Mouse (Mus musculus): Measurements from ENCODE around the gene Prpf38b. TPM values are rescaled to one million over a fixed set of nuclear protein-coding genes. Genes with fewer than 3 reads are reported as not detected.

Gene Prpf38b
- polyA plus RNA-seq, 1 experiment from 2014 or later = 42.5 TPM

GRCm38 (mm10) chr3:108939573-108939972 is 28.0 kb upstream of the Prpf38b start, which contains the start of gene Henmt1:
Gene Henmt1, plus strand, starts transcription at chr3:108939873.
- Histone ChIP-seq H3K27me3 (replicated peaks; ENCODE audit: insufficient read depth, low read length) (no peaks in the 10 kb centered on the region), H3K4me3 (ENCODE audit: low read depth, low read length) (no peak within 1 kb of the TSS), H3K4me1 (ENCODE audit: insufficient read depth, low read depth, low read length) (no peaks in the 10 kb centered on the region), H3K9me3 (ENCODE audit: low read length) (no peaks in the 10 kb centered on the region), H3K27ac (ENCODE audit: low read length) (no peak within 1 kb of the TSS), H3K9ac (replicated peaks; ENCODE audit: low read depth) (no peak within 1 kb of the TSS), H3K4me2 (replicated peaks; ENCODE audit: low read depth, low read length) (peak within 1 kb of the TSS; percentile 48), H3K36me3 (ENCODE audit: insufficient read depth, low read length) (no peaks in the 10 kb centered on the region)
- 78% methylated on average over 5 of the region's 5 CpGs for WGBS
- DNase-seq (ENCODE audit: low spot score) (no peak), ATAC-seq (no peak)
- TF ChIP-seq CTCF (IDR thresholded peaks at IDR 0.05) = no peak
- TF ChIP-seq EP300 (IDR thresholded peaks at IDR 0.05) = no peak

GRCm38 (mm10) chr3:108938691-108939090 is 27.2 kb upstream of the Prpf38b start:
- 90% methylated on average over 5 of the region's 5 CpGs for WGBS
- ATAC-seq (no peak), DNase-seq (ENCODE audit: low spot score) (no peak)
- no peaks in the 10 kb centered on the region for H3K9me3 ChIP-seq (ENCODE audit: low read length)
- no peak overlapping the region for H3K9ac ChIP-seq (replicated peaks; ENCODE audit: low read depth)
- H3K27me3 ChIP-seq (replicated peaks; ENCODE audit: insufficient read depth, low read length) = no peaks in the 10 kb centered on the region
- H3K27ac ChIP-seq (ENCODE audit: low read length) = no peak overlapping the region
- TF ChIP-seq CTCF (IDR thresholded peaks at IDR 0.05) = no peak
- TF ChIP-seq EP300 (IDR thresholded peaks at IDR 0.05) = no peak
- no peaks in the 10 kb centered on the region for H3K36me3 ChIP-seq (ENCODE audit: insufficient read depth, low read length)
- no peak overlapping the region for H3K4me3 ChIP-seq (ENCODE audit: low read depth, low read length)
- H3K4me2 ChIP-seq (replicated peaks; ENCODE audit: low read depth, low read length) = no peak overlapping the region
- no peaks in the 10 kb centered on the region for H3K4me1 ChIP-seq (ENCODE audit: insufficient read depth, low read depth, low read length)

- Histone ChIP-seq H3K9ac (replicated peaks; ENCODE audit: low read depth) (no peak overlapping the region), H3K27me3 (replicated peaks; ENCODE audit: insufficient read depth, low read length) (no peaks in the 10 kb centered on the region), H3K36me3 (ENCODE audit: insufficient read depth, low read length) (no peaks in the 10 kb centered on the region), H3K27ac (ENCODE audit: low read length) (no peak overlapping the region), H3K4me1 (ENCODE audit: insufficient read depth, low read depth, low read length) (no peaks in the 10 kb centered on the region), H3K4me2 (replicated peaks; ENCODE audit: low read depth, low read length) (no peak overlapping the region), H3K9me3 (ENCODE audit: low read length) (no peaks in the 10 kb centered on the region), H3K4me3 (ENCODE audit: low read depth, low read length) (no peak overlapping the region)
- DNase-seq (ENCODE audit: low spot score) (no peak), ATAC-seq (no peak)
- TF ChIP-seq CTCF (IDR thresholded peaks at IDR 0.05) (no peak), EP300 (IDR thresholded peaks at IDR 0.05) (no peak)
- 88% methylated on average over 6 of the region's 6 CpGs for WGBS
Observed at GRCm38 (mm10) chr3:108933557-108933956, 22.0 kb upstream of the Prpf38b start.

GRCm38 (mm10) chr3:108926308-108926707 is 14.8 kb upstream of the Prpf38b start:
- DNase-seq (ENCODE audit: low spot score) (no peak), ATAC-seq (no peak)
- 71% methylated on average over 1 of the region's 1 CpGs for WGBS
- Histone ChIP-seq H3K9me3 (ENCODE audit: low read length) (no peaks in the 10 kb centered on the region), H3K4me2 (replicated peaks; ENCODE audit: low read depth, low read length) (no peak overlapping the region), H3K9ac (replicated peaks; ENCODE audit: low read depth) (no peak overlapping the region), H3K4me3 (ENCODE audit: low read depth, low read length) (no peak overlapping the region), H3K4me1 (ENCODE audit: insufficient read depth, low read depth, low read length) (no peaks in the 10 kb centered on the region), H3K27me3 (replicated peaks; ENCODE audit: insufficient read depth, low read length) (no peaks in the 10 kb centered on the region), H3K27ac (ENCODE audit: low read length) (no peak overlapping the region), H3K36me3 (ENCODE audit: insufficient read depth, low read length) (no peaks in the 10 kb centered on the region)
- TF ChIP-seq EP300 (IDR thresholded peaks at IDR 0.05) = no peak
- no peak for TF ChIP-seq CTCF (IDR thresholded peaks at IDR 0.05)

GRCm38 (mm10) chr3:108925677-108926076 is 14.2 kb upstream of the Prpf38b start:
- Histone ChIP-seq H3K27me3 (replicated peaks; ENCODE audit: insufficient read depth, low read length) (no peaks in the 10 kb centered on the region), H3K9ac (replicated peaks; ENCODE audit: low read depth) (no peak overlapping the region), H3K4me3 (ENCODE audit: low read depth, low read length) (no peak overlapping the region), H3K27ac (ENCODE audit: low read length) (no peak overlapping the region), H3K36me3 (ENCODE audit: insufficient read depth, low read length) (no peaks in the 10 kb centered on the region), H3K4me1 (ENCODE audit: insufficient read depth, low read depth, low read length) (no peaks in the 10 kb centered on the region), H3K4me2 (replicated peaks; ENCODE audit: low read depth, low read length) (no peak overlapping the region), H3K9me3 (ENCODE audit: low read length) (no peaks in the 10 kb centered on the region)
- 85% methylated on average over 4 of the region's 4 CpGs for WGBS
- ATAC-seq = no peak
- TF ChIP-seq EP300 (IDR thresholded peaks at IDR 0.05) = no peak
- no peak for TF ChIP-seq CTCF (IDR thresholded peaks at IDR 0.05)
- no peak for DNase-seq (ENCODE audit: low spot score)

GRCm38 (mm10) chr3:108921822-108922221 is 10.3 kb upstream of the Prpf38b start:
- Histone ChIP-seq H3K4me1 (ENCODE audit: insufficient read depth, low read depth, low read length) (no peaks in the 10 kb centered on the region), H3K27me3 (replicated peaks; ENCODE audit: insufficient read depth, low read length) (no peaks in the 10 kb centered on the region), H3K27ac (ENCODE audit: low read length) (no peak overlapping the region), H3K9ac (replicated peaks; ENCODE audit: low read depth) (no peak overlapping the region), H3K36me3 (ENCODE audit: insufficient read depth, low read length) (no peaks in the 10 kb centered on the region), H3K9me3 (ENCODE audit: low read length) (no peaks in the 10 kb centered on the region), H3K4me2 (replicated peaks; ENCODE audit: low read depth, low read length) (no peak overlapping the region), H3K4me3 (ENCODE audit: low read depth, low read length) (no peak overlapping the region)
- TF ChIP-seq CTCF (IDR thresholded peaks at IDR 0.05) = no peak
- TF ChIP-seq EP300 (IDR thresholded peaks at IDR 0.05) = no peak
- ATAC-seq (no peak), DNase-seq (ENCODE audit: low spot score) (no peak)
- WGBS = 92% methylated on average over 1 of the region's 1 CpGs

All from lung, postnatal 0 days (tissue).